Mouse (Mus musculus) layer of hippocampus, adult 8-10 months (tissue): ENCODE data around the gene 6820408C15Rik. TPM values are rescaled to one million over a fixed set of nuclear protein-coding genes. Genes with fewer than 3 reads are reported as not detected.

Source experiments
- DNase-seq, 2 experiments: peaks; one replicate each; pipeline ENCODE4 v3.0.0; 2022; ENCODE audit warnings: low spot score in 2 of 2
- total RNA-seq, 4 experiments: library from RNA; stranded (reverse); gene quantifications; 2 replicates each; pipeline ENCODE4 v1.2.4; 2022

6820408C15Rik gene
- total RNA-seq, 4 experiments from 2014 or later = 2.5 to 3.9 (median 3.0) TPM

DNA sequence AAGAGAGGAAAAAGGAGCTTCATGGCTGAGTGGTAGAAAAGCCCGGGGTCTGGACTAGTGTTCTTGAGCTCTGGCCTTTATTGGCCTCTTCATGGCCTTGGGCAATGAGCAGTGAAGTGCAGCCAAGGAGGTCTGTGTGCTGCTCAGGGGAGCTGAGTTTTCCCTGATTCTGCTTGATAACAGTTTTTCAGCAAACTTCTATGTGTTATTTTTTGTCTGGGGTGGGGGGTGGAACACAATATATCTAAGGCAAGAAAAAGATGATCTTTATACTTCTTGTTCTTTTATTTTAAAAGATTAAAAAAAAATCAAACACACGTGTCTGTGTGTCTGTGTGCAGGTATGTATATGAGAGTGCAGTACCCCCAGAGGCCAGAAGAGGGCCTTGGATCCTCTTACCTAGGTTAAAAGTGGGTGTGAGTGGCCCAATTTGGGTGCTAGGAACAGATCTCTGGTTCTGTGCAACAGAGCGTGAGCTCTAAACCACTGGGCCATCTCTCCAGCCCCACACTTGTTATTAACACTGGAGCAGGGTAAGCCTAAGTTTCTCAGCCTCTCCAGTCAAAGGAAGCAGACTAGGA is 49.3 kb downstream of the 6820408C15Rik start, which contains the start of gene Defb23:
Gene Defb23 (minus strand): TSS at position 51 of the 581 bp plus-strand sequence.
- DNase-seq = no peak

DNA sequence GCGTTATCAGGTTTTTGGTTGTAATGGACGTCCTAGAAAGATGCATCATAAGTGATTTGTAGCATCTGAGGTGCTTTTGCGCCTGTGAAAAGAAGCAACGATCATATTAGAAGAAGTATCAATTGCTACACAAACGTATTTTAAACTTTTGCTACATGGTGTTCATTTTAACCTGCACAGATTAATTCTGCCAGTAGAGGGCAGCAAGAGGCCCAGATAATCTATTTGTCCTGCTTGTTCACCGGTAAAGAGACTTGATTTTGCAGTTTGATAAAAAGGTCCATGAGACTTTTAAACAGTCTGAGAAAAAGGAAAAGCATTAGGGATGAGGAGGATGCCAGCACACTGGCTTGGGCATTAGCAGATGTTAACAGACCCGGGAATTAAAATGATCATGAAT is 55.6 kb downstream of the 6820408C15Rik start:
- peak in 1 of 2 experiments; percentile 64 for DNase-seq

DNA sequence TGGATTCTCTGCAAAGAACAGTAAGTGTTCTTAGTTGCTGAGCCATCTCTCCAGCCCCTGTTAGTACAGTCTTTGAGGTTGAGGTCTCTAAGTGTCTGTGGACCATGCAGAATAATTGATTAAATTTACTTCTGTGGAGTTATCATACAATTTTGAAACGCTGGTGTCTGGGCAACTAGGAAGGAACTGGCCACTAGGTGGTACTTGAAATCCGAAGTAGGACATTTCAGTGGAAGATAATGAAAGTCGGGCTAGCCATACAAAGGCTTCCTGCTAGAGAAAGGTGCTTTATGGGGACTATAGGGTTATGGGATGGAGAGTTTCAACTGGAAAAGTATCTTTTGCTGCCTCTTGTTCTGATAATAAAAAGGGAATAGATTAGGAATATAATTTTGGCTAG is 57.0 kb downstream of the 6820408C15Rik start:
- DNase-seq = no peak

DNA sequence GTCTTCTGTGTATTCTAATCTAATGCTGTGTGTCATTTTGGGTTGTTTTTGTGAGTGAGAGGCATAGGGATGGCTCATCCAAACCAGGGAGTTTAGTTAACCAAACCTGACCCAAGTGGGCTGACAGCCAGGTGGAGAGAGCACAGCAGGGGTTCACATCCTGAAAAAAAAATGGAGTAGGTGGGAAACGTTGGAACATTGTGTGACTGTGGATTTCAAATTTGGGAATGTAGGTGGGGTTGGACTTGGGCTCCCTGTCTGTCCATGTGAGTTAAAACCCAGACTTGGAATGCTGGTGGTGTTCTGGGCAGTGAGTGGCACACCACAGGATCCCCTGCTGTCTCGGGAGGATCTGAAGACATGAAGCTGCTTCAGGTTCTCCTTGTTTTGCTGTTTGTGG is 61.4 kb downstream of the 6820408C15Rik start, which contains the start of gene Defb20:
Gene Defb20 (plus strand): TSS at position 301 of the 400 bp plus-strand sequence.
- DNase-seq = no peak

DNA sequence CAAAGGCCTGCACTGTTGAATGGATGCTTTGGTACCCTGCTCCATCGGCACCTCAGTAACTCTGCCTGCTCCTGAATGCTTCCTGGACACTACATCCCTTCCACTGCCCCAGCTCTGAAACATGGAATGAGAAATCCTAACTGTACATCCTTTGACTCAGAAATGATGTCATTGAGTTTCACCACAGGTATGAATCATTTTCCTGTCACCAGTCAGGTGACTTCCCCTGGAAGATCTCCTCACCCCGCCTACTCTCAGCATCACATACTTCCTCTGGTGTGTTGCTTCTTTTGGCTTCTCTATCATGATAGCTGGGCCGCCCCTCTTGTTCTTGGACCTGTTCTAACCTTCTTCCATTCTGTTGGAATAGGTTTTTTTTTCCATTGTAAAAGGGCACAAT is 65.5 kb downstream of the 6820408C15Rik start:
- no peak for DNase-seq

DNA sequence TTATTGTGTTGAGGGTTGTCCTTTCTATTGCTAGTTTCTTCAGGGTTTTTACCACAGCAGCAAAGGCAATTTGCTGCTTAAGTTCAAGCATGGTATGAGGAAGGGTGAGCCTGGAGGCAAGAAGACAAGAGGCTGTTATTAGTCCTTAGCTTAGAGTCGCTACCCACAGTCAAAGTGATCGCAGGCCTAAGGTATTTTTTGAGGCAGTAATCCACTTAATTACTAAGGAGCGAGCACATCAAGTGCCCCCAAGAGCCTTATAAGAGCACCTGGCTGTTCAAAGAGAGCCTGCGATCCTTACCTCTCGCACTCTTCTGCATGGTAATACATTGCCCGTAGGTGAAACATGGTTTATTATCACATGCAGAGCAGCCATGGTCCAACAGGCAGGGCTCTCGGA is 66.3 kb downstream of the 6820408C15Rik start:
- no peak for DNase-seq

DNA sequence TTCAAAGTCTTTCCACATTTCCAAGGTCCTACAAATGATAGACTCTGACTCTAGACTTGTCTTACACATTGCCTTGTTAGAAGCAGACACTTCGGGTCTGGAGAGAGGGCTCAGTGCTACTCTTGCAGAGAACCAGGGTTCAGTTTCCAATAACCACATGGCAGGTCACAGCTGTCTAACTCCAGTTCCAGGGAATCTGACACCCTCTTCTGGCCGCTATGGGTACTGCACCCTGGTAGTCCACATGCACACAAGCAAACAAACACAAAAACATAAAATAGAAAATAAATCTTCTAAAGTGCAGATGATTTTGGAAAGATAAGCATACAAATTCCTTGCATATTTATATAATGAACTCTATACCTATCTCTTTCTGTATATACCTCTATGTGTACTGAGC is 71.6 kb downstream of the 6820408C15Rik start:
- DNase-seq = no peak

DNA sequence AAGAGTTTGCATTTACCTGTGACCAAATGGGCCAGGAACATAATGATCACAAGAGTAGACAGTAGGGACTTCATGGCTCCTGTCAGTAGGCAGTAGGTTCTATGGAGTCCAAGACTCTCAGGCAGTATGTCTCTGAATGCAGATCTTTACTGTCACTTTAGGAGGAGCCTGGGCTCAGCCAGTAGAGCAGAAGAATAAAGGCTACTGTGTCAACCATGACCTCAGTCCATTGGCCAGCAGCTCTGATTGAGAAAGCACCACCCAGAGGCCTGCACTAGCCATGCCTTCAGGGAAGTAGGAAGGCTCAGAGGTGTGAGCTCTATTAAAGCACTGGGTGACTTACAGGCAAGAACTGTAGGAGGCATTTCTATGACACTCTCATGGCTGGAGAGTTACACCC is 74.7 kb downstream of the 6820408C15Rik start, which contains the start of gene Defb22:
Gene Defb22 (minus strand): TSS at position 101 of the 400 bp plus-strand sequence.
- no peak for DNase-seq

DNA sequence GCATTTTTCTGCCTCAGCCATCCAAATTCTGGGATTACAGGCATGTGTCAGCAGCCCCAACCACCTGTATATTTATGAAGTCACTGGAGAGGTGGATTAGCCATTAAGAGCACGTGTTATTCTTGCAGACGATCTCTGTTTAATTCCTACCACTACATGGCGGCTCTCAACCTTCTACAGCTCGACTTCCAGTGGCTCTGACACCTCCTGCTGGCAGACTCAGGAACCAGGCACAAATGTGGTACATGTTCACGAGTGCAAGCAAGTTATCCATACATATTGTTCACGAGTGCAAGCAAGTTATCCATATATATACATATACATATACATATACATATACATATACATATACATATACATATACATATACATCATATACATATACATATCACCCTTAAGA is 77.8 kb downstream of the 6820408C15Rik start:
- no peak for DNase-seq

Other genes starting within 250 kb of the 6820408C15Rik start
- gene Csnk2a1, start 188.7 kb upstream of the 6820408C15Rik start, total RNA-seq = 10 to 100 TPM; 88.7 to 96.2 (median 93.5) TPM
- gene Tbc1d20, start 121.8 kb upstream of the 6820408C15Rik start, total RNA-seq = 10 to 100 TPM; 48.3 to 55.9 (median 50.5) TPM
- gene Rbck1, start 82.9 kb upstream of the 6820408C15Rik start, total RNA-seq = 100 to 1,000 TPM; 108 to 121 (median 111) TPM
- 1 to 10 TPM; 1.2 to 2.4 (median 1.4) TPM for gene Trib3, start 71.6 kb upstream of the 6820408C15Rik start, total RNA-seq
- 100 to 1,000 TPM in 2 of 4 experiments, 10 to 100 TPM in 2; 90.3 to 104 (median 96.4) TPM for gene Nrsn2, start 38.9 kb upstream of the 6820408C15Rik start, total RNA-seq
- gene Sox12, start 17.5 kb upstream of the 6820408C15Rik start, total RNA-seq = 10 to 100 TPM; 13.7 to 17.3 (median 16.5) TPM
- 10 to 100 TPM in 2 of 4 experiments, 1 to 10 TPM in 2; 9.1 to 10.4 (median 9.9) TPM for gene Zcchc3, start 560 bp upstream of the 6820408C15Rik start, total RNA-seq
- not detected for gene Defb23, start 49.0 kb downstream of the 6820408C15Rik start, total RNA-seq
- gene Defb20, start 61.5 kb downstream of the 6820408C15Rik start, total RNA-seq = under 1 TPM in 1 of 4 experiments, not detected in 3; 0.73 TPM
- gene Defb22, start 74.6 kb downstream of the 6820408C15Rik start, total RNA-seq = not detected
- gene Defb26, start 96.1 kb downstream of the 6820408C15Rik start, total RNA-seq = not detected
- not detected for gene Defb28, start 102.7 kb downstream of the 6820408C15Rik start, total RNA-seq
- not detected for gene Defb29, start 124.5 kb downstream of the 6820408C15Rik start, total RNA-seq
- gene Gm17416, start 153.8 kb downstream of the 6820408C15Rik start, total RNA-seq = not detected
- not detected for gene Defb21, start 157.2 kb downstream of the 6820408C15Rik start, total RNA-seq
- not detected for gene Defb19, start 164.7 kb downstream of the 6820408C15Rik start, total RNA-seq
- gene Defb45, start 183.8 kb downstream of the 6820408C15Rik start, total RNA-seq = not detected
- not detected for gene Defb36, start 188.7 kb downstream of the 6820408C15Rik start, total RNA-seq
- gene Defb25, start 207.5 kb downstream of the 6820408C15Rik start, total RNA-seq = not detected
- 1 to 10 TPM in 1 of 4 experiments, under 1 TPM in 3; 0.61 to 1.1 (median 0.72) TPM for gene Rem1, start 211.4 kb downstream of the 6820408C15Rik start, total RNA-seq